Mouse (Mus musculus): ENCODE data around the gene Spred1. TPM values are rescaled to one million over a fixed set of nuclear protein-coding genes. Genes with fewer than 3 reads are reported as not detected.

The Spred1 gene
- total RNA-seq, 2 experiments from 2014 or later: 22.7 to 28.4 TPM

DNA sequence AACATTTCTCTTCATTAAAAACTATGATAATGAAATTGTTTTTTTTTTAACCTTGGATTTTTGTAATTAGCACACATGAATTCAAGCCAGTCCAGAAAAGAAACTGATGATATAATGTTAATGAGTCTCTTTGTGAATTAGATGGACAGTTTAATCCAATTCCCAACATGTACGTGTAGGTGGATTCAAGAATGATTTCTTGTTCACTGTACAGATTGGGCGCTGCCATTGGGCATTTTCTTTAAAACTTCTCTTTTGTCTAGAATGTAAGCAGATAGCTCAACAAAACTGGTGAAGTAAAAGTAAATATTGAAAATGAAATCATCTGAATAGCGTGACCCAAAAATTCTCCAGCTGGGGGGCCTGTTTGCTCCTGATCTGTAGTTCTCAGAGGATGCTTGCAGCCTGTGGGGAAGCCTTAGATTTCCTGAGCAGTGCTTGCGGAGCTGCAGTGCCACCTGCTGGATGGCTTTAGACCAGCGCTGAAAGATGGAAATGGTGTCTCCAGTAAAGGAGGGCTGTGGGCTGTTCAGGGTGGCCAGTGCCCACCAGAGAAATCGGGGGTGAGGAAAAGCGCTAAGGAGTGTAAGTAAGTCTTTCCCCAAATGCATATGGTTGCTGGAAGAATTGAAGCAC is 59.2 kb downstream of the Spred1 start:
- peak; percentile 83 for DNase-seq

DNA sequence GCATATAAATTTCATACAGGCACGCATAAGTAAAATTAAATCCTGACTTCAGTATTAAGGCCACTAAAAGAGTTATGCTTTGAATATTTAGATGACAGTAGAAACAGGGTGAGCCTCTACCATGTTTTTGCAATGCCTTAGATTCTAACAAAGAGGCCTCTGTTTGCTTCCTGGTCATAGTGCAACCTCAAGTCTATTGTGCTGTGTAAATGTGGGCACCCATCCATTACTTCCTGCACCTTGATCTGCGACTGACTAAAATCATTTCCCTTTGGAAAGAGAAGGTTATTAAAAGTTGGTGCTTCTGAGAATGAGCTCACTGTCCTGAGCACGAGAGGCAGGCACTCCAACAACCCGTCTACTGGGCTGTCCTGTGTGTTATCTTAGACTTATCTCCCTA is 64.4 kb downstream of the Spred1 start:
- no peak for DNase-seq

DNA sequence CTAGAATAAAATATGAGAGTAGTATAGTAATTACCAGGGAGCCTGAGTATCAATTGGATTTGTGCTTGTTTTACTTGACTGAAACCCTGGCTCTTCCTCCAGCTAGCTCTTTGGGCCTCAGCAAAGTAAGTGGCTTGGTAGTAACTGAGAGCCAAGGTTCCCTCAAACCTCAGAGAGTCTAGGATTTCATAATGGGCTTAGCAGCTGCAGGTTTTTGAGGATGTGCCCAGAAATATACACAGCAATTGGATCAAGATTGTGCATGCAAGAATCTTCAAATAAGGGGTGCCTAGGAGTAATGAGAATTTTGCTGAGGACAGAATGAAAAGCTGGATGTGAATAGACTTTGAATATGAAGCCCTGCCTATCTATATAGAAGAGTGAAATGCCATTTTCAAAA is 69.7 kb downstream of the Spred1 start:
- no peak for DNase-seq

DNA sequence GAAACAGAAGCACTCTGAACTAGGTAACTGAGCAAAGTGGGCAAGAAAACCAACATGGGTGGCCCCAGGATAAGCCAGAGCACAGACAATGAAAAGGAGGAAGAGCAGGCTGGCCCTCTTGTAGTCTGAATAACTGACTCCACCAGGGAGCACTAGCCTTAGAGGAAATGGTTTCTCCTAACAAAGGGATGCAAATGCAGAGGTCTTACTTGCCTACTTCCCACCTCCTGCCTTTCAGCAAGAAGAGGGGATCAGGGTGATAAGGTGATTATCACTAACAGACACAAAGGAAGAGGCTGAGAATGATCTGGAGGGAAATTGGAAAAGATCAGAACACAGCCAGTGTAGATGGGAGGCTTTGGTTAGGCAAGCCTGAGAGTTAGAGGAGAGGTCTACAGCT is 73.1 kb downstream of the Spred1 start:
- DNase-seq: no peak

DNA sequence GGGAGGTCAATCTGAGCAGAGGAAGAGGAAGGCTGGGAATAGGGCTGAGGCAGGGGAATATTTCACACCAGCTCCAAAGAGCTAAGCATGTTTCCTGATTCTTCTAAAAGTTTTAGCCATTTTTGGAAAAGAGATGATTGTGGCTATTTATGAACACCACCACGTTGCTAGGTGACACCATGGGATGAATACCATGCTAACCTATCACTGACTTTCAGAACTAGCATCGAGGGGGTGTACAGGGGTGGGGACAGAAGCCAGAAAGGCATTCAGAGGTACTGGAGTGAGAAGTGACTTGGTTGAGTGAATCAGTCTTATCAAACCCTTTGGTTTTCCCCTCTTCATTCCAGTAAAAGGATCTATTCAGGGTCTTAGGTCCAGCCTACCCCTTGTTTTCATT is 74.0 kb downstream of the Spred1 start:
- DNase-seq: no peak

DNA sequence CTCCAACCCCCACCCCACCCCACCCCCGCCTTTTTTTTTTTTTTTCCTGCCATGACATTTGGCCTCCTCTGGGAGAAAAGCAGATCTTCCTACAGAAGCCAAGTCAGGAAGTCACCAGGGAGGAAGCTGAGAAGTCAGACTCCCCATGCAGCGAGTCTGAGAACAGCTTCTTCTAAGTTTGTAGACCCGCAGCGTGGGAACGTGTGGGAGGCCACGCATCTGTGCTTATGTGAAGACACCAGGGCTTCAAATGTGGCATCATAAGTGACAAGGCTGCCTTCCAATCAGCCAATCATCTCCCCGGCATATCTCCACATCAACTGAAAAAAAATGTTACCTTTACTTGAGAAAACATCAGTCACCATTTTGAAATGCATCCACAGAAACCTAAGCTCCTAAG is 74.4 kb downstream of the Spred1 start:
- DNase-seq: no peak

DNA sequence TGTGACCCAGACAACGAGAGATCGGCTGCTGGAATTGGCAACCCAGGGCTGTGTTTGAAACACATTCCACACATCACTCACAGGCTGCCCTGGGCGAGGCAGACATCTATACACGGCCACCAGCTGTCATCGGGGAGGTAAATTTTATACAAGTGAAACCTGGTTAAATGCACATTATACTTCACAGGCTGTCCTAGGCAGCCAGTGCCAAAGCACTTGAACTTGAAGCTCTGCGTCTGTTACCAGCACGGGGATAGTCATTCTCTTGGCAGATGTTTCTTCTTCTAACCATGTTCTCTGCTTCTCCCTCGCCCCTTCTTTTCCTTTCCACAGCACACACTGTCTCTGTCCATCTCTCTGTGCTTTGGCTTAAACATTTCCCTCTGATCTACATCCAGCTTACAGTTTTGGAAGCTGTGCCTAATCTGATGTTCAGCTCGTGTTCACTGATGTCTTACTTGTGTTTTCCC is 79.7 kb downstream of the Spred1 start:
- no peak for DNase-seq

DNA sequence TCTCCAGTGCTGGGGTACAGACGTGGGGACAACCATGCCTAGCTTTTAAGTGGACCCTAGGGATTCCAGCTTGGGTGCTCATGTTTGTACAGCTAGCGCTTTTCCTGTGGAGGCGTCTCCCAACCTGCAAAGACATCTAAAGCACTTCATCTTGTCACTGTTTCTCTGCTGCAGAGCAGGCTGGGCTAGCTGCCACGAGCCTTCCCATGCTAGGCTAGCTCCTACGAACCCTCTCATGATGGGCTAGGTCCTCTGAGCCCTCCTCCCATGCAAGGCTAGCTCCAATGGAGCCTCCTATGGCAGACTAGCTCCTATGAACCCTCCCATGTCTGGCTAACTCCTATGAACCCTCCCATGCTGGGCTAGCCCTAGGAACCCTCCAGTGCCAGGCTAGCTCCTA is 82.2 kb downstream of the Spred1 start:
- no peak for DNase-seq

DNA sequence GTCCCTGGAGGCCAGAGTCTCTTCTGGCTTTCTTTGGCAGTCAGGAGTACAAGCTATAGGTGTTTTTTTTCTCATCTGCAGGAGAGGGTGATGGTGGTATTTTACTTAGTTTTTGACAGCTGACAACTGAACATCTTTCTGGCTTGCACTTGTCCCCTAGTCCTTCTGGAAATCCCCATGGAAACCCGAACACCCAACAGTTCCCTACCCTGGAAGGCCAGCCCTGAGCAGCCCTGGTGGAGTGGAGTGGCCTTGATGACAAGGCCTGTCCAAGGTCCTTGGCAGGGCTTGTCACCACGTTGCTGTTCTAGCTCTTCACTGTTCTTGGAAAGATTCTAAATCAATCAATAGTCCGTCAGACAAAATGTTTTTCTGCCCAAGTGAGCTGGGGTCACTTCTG is 83.4 kb downstream of the Spred1 start:
- DNase-seq: no peak

DNA sequence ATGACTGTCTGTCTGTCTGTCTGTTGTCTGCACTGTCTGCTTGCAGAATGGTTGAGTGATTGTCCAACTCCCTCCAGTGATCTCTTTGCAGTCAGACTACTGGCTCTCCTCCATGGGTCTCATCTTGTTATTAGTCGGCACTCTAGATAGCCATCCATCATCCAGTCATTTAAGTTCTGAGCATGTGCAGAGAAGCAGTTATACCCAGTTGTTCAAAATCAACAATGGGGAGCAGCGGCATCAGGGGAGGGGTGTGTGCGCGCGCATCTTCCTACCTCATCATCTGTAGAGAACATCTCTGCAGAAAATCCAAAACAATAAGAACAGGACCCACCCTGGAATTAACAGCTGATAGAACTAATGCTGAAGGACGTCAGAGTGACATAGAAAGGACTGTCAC is 83.9 kb downstream of the Spred1 start:
- DNase-seq: no peak

DNA sequence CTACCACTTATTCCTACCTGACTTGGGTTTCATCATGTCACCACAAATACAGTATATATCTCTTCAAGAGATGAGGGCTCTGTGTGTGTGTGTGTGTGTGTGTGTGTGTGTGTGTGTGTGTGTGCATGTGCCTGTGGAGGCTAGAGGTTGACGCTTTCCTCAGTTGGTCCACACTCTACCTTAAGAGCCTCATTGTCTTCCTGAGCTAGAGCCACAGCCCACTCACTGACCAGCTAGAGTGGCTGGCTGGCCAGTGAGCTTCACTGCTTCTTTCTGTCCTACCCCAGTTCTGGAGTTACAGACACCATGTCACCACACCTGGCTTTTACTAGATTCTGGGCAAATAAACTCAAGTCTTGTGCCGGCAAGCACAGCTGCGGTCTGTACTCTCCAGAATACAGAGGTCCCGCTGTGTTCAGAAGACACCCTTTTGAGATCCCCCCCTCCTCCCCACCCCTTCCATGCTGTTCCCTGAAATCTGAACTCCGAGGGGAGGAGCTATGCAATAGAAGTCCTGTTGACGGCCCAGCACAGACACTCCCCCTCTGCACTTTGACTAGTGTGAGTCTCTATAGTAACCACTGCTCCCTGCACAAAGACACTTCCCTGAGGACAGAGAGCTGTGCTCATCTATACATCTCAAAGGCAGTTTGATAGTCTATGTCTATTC is 89.4 kb downstream of the Spred1 start:
- DNase-seq: no peak

DNA sequence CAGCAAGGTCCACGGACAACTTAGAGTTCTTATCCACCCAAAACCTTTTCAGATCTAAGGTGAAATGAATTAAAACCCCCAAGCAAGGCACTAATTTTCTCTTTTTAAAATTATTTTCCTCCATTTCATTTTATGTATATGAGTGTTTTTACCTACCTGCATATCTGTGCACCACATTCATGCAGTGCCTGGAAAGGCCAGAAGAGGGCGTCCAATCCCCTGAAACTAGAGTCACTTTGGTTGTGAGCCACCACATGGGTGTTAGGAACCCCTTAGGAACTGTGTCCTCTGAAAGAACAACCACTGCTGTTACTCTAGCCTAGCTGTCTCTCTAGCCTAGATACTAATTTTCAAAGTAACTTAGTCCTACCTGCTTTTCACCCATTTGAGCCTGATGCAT is 95.0 kb downstream of the Spred1 start:
- no peak for DNase-seq

DNA sequence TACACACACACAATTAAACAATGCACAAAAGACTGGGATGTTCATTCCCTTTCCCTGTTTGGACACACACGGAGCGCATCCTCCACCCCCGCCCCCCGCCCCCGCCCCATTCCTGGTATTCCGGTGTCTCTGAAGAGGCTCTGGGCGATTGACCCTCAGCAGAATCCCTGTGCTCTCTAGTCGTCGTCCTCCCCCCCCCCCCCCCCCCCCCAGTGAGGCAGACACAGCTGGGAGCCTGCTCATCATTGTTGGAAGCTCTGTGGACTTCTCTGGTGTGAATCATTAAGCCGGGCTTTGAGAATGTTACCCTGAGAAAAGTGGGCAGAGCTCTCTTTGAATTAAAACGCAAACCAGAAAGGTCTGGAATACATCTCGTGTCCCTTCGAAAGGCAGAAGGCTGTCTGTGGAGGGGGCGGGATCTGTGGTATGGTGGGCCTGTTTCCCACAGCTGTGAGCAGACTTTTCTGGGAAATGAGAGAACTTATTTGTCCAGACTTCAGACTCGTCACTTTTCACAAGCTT is 96.6 kb downstream of the Spred1 start:
- DNase-seq: no peak

DNA sequence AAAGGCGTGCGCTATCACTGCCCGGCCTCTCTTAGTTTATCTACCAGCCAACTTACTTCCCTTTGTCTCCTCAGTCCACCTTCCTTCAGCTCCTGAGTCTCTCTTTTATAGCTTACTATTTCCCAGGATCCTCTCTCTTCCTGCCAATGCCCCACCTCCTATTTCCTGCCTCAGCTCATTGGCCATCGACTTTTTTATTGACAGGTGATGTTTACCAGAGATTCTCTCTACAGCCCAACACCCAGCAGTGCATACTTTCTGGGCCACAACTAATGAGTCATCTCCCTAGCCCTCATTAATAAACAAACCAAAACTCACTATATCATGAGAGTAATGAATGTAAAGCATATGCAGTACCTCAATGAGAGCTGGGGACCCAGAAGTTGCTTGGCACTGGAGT is 98.4 kb downstream of the Spred1 start:
- no peak for DNase-seq

DNA sequence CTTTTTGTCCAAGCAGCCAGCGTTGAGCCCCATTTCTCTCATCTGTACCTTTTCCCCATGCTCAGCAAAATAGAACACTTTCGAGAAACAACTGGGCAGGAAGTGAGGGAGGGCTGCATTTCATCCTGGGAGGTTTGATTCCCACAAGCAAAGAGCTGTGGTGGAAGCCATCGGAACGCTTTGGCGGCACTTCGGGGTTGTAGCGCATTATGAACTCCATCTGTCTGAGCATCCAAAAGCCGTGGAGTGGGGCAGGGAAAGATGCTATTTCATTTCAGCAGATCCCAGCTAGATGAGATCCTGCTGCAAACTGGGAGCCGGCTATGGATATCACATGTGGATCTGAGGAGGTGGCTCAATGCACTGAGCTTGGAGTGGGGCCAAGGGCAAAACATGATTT is 101.5 kb downstream of the Spred1 start:
- DNase-seq: no peak

DNA sequence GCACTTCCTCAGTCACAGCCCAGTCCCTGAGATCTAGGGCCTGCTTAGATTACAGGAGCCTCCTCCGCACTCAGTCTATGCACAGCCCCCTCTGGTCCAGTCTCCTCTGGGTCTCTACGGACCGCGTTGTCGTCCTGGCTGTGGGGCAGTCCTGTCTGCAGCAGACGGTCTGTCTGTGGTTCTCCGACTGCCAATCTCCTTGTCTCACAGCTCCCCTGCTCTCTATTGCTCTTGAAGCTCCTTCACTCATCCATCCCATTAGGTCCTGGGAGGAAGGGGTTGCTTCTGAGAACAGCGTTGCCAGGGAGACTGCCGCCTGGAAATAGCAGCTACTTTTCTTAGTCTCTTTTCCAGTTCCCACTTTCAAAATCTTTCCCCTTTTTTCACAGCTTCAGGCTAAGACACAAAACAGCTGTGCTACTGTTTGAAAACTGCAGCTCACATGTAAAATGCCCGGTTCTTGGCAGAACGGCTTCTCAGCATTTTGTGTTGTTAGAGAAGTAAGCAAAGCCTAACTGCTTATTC is 107.5 kb downstream of the Spred1 start:
- no peak for DNase-seq

DNA sequence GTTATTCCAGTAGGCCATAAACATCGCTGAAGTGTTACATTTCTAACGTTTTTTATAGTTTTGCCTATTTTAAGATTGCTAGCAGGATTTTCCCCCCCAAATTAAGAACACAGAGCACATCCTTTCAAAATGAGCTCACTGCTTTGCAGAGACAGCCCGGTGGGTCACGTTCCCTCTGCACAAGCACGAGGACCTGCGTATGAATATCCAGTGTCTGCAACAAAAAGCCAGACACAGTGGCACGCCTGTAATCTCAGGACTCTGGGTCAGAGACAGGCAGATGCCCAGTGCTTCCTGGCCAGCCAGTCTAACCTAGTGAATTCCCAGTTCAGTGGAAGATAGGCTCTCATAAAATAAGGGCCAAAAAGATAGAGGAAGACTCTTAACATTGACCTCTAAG is 109.1 kb downstream of the Spred1 start:
- no peak for DNase-seq

DNA sequence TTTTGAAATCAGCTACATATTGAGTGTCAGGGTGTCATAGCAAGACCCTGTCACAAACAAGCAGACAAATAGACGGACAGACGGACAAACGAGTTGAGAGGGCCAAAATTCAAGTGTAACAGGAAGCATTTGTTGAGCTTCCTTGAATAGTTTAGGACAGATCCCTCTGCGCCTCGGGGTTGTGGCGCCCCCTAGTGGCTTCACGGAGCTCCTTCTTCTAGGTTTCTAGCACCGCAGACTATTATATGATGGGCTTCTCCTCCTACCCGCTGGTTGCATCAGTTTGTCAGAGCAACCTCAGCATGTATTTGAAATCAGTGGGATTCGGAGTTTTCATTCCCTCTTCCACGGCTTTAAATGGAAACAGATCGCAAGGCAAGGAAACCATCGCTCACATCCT is 110.1 kb downstream of the Spred1 start:
- DNase-seq: peak; percentile 94

Small RNAs within 50 kb of the gene (microRNA-seq; reads per million reads assigned to microRNA genes)
- gene Mir674: 676 to 813 reads per million in 2 experiments

Other genes starting within 250 kb of the Spred1 start
- gene Tmco5, start 242.7 kb upstream of the Spred1 start, total RNA-seq (2021): not detected
- 10 to 100 TPM; 22.2 to 23.8 TPM for gene Fam98b, start 128.4 kb downstream of the Spred1 start, total RNA-seq (2021)
- gene Rasgrp1, start 221.6 kb downstream of the Spred1 start, total RNA-seq (2021): under 1 TPM; 0.54 to 0.86 TPM